Mouse (Mus musculus) heart, embryonic 14.5 days (tissue): ENCODE data around the gene Hs3st2. TPM values are rescaled to one million over a fixed set of nuclear protein-coding genes. Genes with fewer than 3 reads are reported as not detected.

Experiments
- ATAC-seq: fragments of 200-750 bp; cut with Nextera tagmentation; 2 replicates; pipeline ENCODE4 v1.8.0; 2017; ENCODE audit warnings: low read depth, moderate TSS enrichment; ENCODE audit not compliant: insufficient number of reproducible peaks, insufficient read depth, low FRiP score
- H3K27ac ChIP-seq, 2 experiments: fragments of 200-500 bp in 1 of 2; fragments of 300-500 bp in 1 of 2; sonication (generic) in 1 of 2; replicated peaks in 1 of 2; 2 replicates each; pipeline ENCODE4 v1.5.1; 2012 to 2014; ENCODE audit warnings: low read depth in 2 of 2, low read length in 2 of 2, control low read depth in 1 of 2, mild to moderate bottlenecking in 1 of 2, mixed read lengths in 1 of 2; ENCODE audit not compliant: control insufficient read depth in 1 of 2, insufficient read depth in 1 of 2
- H3K27me3 ChIP-seq: fragments of 300-500 bp; sonication (generic); 2 replicates; pipeline ENCODE4 v1.6.1; 2014; ENCODE audit warnings: mild to moderate bottlenecking, low read length, control low read depth; ENCODE audit not compliant: control insufficient read depth, insufficient read depth
- H3K36me3 ChIP-seq: fragments of 300-500 bp; sonication (generic); 2 replicates; pipeline ENCODE4 v1.6.1; 2014; ENCODE audit warnings: mild to moderate bottlenecking, control low read depth, low read length, mixed read lengths; ENCODE audit not compliant: control insufficient read depth, insufficient read depth
- H3K4me1 ChIP-seq, 2 experiments: fragments of 200-500 bp in 1 of 2; fragments of 300-500 bp in 1 of 2; sonication (generic) in 1 of 2; 2 replicates each; pipeline ENCODE4 v1.6.1; 2012 to 2014; ENCODE audit warnings: low read length in 2 of 2, control low read depth in 1 of 2, mixed read lengths in 1 of 2; ENCODE audit not compliant: control insufficient read depth in 2 of 2, insufficient read depth in 2 of 2
- H3K4me2 ChIP-seq: fragments of 300-500 bp; sonication (generic); 2 replicates; pipeline ENCODE4 v1.6.1; 2014; ENCODE audit warnings: mild to moderate bottlenecking, low read length
- H3K4me3 ChIP-seq, 2 experiments: fragments of 200-500 bp in 1 of 2; fragments of 300-500 bp in 1 of 2; sonication (generic) in 1 of 2; 2 replicates each; pipeline ENCODE4 v1.5.1; 2012 to 2014; ENCODE audit warnings: low read length in 2 of 2, mild to moderate bottlenecking in 2 of 2, control low read depth in 1 of 2, low read depth in 1 of 2, moderate library complexity in 1 of 2; ENCODE audit not compliant: control insufficient read depth in 1 of 2, insufficient read depth in 1 of 2
- H3K9ac ChIP-seq: fragments of 300-500 bp; sonication (generic); 2 replicates; pipeline ENCODE4 v1.6.1; 2014; ENCODE audit warnings: mild to moderate bottlenecking, low read length
- H3K9me3 ChIP-seq: fragments of 300-500 bp; sonication (generic); 2 replicates; pipeline ENCODE4 v1.6.1; 2016; ENCODE audit warnings: low read length, control low read depth; ENCODE audit not compliant: control insufficient read depth
- WGBS: fragments of 180-500 bp; shearing (Covaris S2); extraction: QIAGEN DNeasy Blood & Tissue Kit; methylation state at CpG from one replicate; pipeline ENCODE4 v1.1.7; 2014; 5-methylcytosine and 5-hydroxymethylcytosine counted together
- polyA plus RNA-seq: library from polyadenylated mRNA; unstranded; fragments of >200 nt; fragmentation: Nextera tagmentation; extraction: Ambion mirVana; gene quantifications from 2 replicates; pipeline ENCODE4 v1.2.1, GENCODE M21; 2014

The Hs3st2 gene
- polyA plus RNA-seq, 1 experiment from 2014 or later, result 0.59 TPM

GRCm38 (mm10) chr7:121460626-121461025, 69.0 kb downstream of the Hs3st2 start:
- H3K36me3 ChIP-seq, result no peaks in the 10 kb centered on the region
- no peak overlapping the region for H3K9ac ChIP-seq
- ATAC-seq, result no peak
- H3K4me2 ChIP-seq, result no peak overlapping the region
- H3K27me3 ChIP-seq, result no peaks in the 10 kb centered on the region
- no peaks in the 10 kb centered on the region for H3K9me3 ChIP-seq
- 79% methylated on average over 6 of the region's 6 CpGs for WGBS
- H3K4me3 ChIP-seq, result no peak overlapping the region
- no peak overlapping the region for H3K27ac ChIP-seq
- H3K4me1 ChIP-seq, result no peaks in the 10 kb centered on the region

DNA sequence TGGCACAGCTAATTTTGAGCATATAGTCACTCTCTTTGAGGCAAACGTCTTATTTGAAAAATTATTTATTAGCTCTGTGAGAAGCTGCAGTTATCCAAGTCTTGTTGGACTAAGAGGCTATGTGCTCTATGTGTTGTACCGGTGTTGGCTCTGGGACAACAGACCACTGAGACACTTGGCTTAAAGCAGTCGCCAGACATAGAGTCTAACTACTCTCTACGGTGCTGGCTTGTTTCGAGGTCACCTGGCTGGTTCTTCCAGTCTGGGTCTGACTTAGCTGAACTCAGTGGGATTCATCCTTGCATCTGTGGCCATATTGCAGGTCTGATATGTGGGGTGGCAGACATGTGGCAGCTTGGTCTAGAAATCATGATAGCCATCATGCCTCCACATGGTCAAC, 72.8 kb downstream of the Hs3st2 start:
- no peaks in the 10 kb centered on the region for H3K36me3 ChIP-seq
- no peak overlapping the region for H3K4me2 ChIP-seq
- H3K9ac ChIP-seq, result no peak overlapping the region
- H3K9me3 ChIP-seq, result no peaks in the 10 kb centered on the region
- no peaks in the 10 kb centered on the region for H3K27me3 ChIP-seq
- 78% methylated on average over 5 of the region's 5 CpGs for WGBS
- no peak for ATAC-seq
- no peaks in the 10 kb centered on the region for H3K4me1 ChIP-seq
- no peak overlapping the region for H3K27ac ChIP-seq
- H3K4me3 ChIP-seq, result no peak overlapping the region

GRCm38 (mm10) chr7:121465111-121465510, 73.5 kb downstream of the Hs3st2 start:
- H3K36me3 ChIP-seq, result no peaks in the 10 kb centered on the region
- no peaks in the 10 kb centered on the region for H3K27me3 ChIP-seq
- no peak overlapping the region for H3K9ac ChIP-seq
- ATAC-seq, result no peak
- no peak overlapping the region for H3K27ac ChIP-seq
- 75% methylated on average over 1 of the region's 1 CpGs for WGBS
- H3K4me3 ChIP-seq, result no peak overlapping the region
- no peaks in the 10 kb centered on the region for H3K4me1 ChIP-seq
- H3K9me3 ChIP-seq, result no peaks in the 10 kb centered on the region
- H3K4me2 ChIP-seq, result no peak overlapping the region

DNA sequence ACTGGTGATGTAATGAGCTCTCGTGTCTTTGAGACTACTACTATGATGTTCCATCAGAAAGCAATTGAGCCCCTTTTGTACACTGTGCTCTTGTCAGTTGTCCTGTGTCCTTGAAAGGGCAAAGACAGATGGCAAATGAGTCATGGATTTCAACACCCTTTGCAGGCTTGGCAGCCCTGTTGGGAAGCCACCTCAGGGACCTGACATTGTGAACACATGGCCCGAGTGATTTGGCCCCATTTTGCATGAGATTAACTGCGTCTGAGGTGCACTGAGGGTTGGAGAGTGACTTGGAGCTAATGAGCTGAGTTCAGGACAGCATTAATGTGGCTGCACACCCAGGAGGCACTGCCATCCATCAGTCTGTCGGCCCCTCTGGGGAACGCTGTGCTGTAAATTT, 74.7 kb downstream of the Hs3st2 start:
- no peak overlapping the region for H3K4me3 ChIP-seq
- H3K9me3 ChIP-seq, result no peaks in the 10 kb centered on the region
- no peak overlapping the region for H3K27ac ChIP-seq
- ATAC-seq, result no peak
- H3K4me2 ChIP-seq, result no peak overlapping the region
- H3K9ac ChIP-seq, result no peak overlapping the region
- no peaks in the 10 kb centered on the region for H3K36me3 ChIP-seq
- no peaks in the 10 kb centered on the region for H3K27me3 ChIP-seq
- 43% methylated on average over 5 of the region's 5 CpGs for WGBS
- no peaks in the 10 kb centered on the region for H3K4me1 ChIP-seq

DNA sequence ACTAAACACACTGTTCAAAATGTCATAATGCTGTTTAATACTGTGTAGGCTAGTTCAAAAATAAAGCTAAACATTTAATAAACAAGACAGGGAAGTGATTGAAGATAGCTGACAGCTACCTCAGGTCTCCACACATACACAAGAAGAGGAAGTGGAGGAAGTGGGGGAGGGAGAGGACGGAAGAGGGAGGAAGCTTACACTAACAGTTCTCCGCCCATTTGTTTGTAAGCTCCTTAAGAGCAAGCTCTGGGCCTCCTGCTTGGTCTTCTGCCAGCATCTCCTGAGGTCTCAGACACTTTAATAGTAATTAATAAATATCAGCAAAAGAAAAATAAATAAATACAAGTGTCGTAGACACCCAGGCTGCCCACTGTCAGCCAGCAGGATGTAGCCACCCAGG, 77.8 kb downstream of the Hs3st2 start:
- no peak for ATAC-seq
- H3K36me3 ChIP-seq, result no peaks in the 10 kb centered on the region

DNA sequence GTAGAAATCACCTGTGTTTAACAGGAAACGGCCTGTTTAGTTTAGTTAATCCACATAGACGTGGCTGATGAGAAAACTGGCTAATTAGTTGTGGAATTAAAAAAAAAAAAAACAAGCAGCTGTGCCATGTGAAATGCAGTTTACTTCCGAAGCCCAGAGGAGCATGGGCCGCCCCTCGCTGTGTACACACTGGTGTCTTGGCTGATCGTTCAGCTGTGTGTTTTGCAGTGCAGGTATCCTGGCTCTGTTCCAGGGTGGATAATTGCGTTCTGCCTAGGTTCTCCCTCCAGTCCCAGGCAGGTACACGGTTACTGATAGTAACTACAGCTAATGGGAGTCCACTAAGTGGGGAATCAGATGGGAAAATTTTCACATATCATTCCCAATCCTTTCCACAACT, 86.6 kb downstream of the Hs3st2 start:
- no peaks in the 10 kb centered on the region for H3K4me1 ChIP-seq
- WGBS, result 74% methylated on average over 8 of the region's 8 CpGs
- H3K4me3 ChIP-seq, result no peak overlapping the region
- no peak overlapping the region for H3K27ac ChIP-seq
- ATAC-seq, result no peak
- H3K9me3 ChIP-seq, result no peaks in the 10 kb centered on the region
- H3K9ac ChIP-seq, result no peak overlapping the region
- no peaks in the 10 kb centered on the region for H3K36me3 ChIP-seq
- no peaks in the 10 kb centered on the region for H3K27me3 ChIP-seq
- H3K4me2 ChIP-seq, result no peak overlapping the region

More for the DNA sequence above, 77.8 kb downstream of the Hs3st2 start:
- H3K27me3 ChIP-seq, result no peaks in the 10 kb centered on the region
- 53% methylated on average over 3 of the region's 3 CpGs for WGBS
- H3K4me3 ChIP-seq, result no peak overlapping the region
- H3K4me1 ChIP-seq, result no peaks in the 10 kb centered on the region
- no peak overlapping the region for H3K9ac ChIP-seq
- no peak overlapping the region for H3K27ac ChIP-seq
- no peaks in the 10 kb centered on the region for H3K9me3 ChIP-seq
- H3K4me2 ChIP-seq, result no peak overlapping the region

GRCm38 (mm10) chr7:121480106-121480505, 88.4 kb downstream of the Hs3st2 start:
- 76% methylated on average over 4 of the region's 4 CpGs for WGBS
- Histone ChIP-seq H3K4me1 (no peaks in the 10 kb centered on the region), H3K27me3 (no peaks in the 10 kb centered on the region), H3K9ac (no peak overlapping the region), H3K36me3 (no peaks in the 10 kb centered on the region), H3K4me2 (no peak overlapping the region), H3K4me3 (no peak overlapping the region), H3K9me3 (no peaks in the 10 kb centered on the region), H3K27ac (no peak overlapping the region)
- no peak for ATAC-seq

DNA sequence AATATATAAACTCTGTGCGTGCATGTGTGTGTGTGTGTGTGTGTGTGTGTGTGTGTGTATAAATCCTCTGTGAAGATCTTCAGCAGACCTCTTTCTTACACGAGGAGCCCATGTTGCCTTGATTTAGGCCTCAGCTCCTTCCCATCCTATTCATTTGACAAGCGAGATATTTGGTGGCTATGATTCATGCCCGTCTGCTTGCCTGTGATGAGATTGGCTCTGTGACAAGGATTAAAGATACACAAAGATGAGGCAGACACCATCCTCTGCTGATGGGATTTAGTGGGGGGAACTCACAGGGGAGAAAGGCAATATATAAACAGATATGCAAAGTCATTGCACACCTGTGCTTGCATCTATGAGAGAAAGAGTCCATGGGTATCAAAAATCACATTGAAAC, 92.9 kb downstream of the Hs3st2 start:
- Histone ChIP-seq H3K9ac (no peak overlapping the region), H3K36me3 (no peaks in the 10 kb centered on the region), H3K27ac (no peak overlapping the region), H3K4me3 (no peak overlapping the region), H3K4me1 (no peaks in the 10 kb centered on the region), H3K4me2 (no peak overlapping the region), H3K9me3 (no peaks in the 10 kb centered on the region), H3K27me3 (no peaks in the 10 kb centered on the region)
- WGBS, result 66% methylated on average over 4 of the region's 4 CpGs
- no peak for ATAC-seq
